Mouse (Mus musculus) erythroblast, embryonic 14.5 days (primary cell): ENCODE results near the gene Arhgef19. TPM values are rescaled to one million over a fixed set of nuclear protein-coding genes. Genes with fewer than 3 reads are reported as not detected.

Experiments used
- H3K27me3 ChIP-seq: 2 replicates; pipeline ENCODE4 v1.6.1; 2012; ENCODE audit warnings: inconsistent platforms; ENCODE audit not compliant: control insufficient read depth
- H3K36me3 ChIP-seq: 2 replicates; pipeline ENCODE4 v1.6.1; 2012; ENCODE audit warnings: mild to moderate bottlenecking, inconsistent platforms; ENCODE audit not compliant: control insufficient read depth
- H3K4me1 ChIP-seq: 2 replicates; pipeline ENCODE4 v1.6.1; 2012; ENCODE audit warnings: inconsistent platforms; ENCODE audit not compliant: control insufficient read depth
- H3K4me3 ChIP-seq: replicated peaks from 2 replicates; pipeline ENCODE3; 2012; ENCODE audit warnings: moderate library complexity, mild to moderate bottlenecking, inconsistent platforms
- H3K9me3 ChIP-seq: 2 replicates; pipeline ENCODE4 v1.6.1; 2012; ENCODE audit warnings: low read length, inconsistent platforms, mixed read lengths; ENCODE audit not compliant: control insufficient read depth
- GATA1 ChIP-seq: IDR thresholded peaks from 2 replicates; pipeline ENCODE4 v1.6.1; 2012; ENCODE audit warnings: low read length, inconsistent platforms, mixed read lengths
- TAL1 ChIP-seq: IDR thresholded peaks from 3 replicates; pipeline ENCODE4 v1.6.1; 2012; ENCODE audit warnings: low read length, inconsistent platforms, mixed read lengths
- polyA plus RNA-seq: library from polyadenylated mRNA; stranded (reverse); fragments of >175 nt; gene quantifications from 2 replicates; pipeline ENCODE4 v1.2.3, GENCODE M21; 2012

Arhgef19 gene
- polyA plus RNA-seq, 1 experiment: 0.12 TPM

- Histone ChIP-seq H3K4me3 (no peak overlapping the region), H3K27me3 (peaks cover 11% of the 10 kb centered on the region), H3K9me3 (peaks cover 2% of the 10 kb centered on the region; the same call in 1 of the 2 replicates), H3K36me3 (no peaks in the 10 kb centered on the region), H3K4me1 (peaks cover 3% of the 10 kb centered on the region)
- TF ChIP-seq TAL1 (no peak), GATA1 (no peak)
These were observed 14.9 kb downstream of the Arhgef19 start for GRCm38 (mm10) chr4:141254234-141254633.

GRCm38 (mm10) chr4:141257440-141257839, 18.1 kb downstream of the Arhgef19 start:
- no peaks in the 10 kb centered on the region for H3K36me3 ChIP-seq
- H3K27me3 ChIP-seq: no peaks in the 10 kb centered on the region
- TF ChIP-seq TAL1: no peak
- no peak for TF ChIP-seq GATA1
- no peaks in the 10 kb centered on the region for H3K4me1 ChIP-seq
- H3K4me3 ChIP-seq: no peak overlapping the region
- H3K9me3 ChIP-seq: peaks cover 21% of the 10 kb centered on the region

GRCm38 (mm10) chr4:141259413-141259812, 20.1 kb downstream of the Arhgef19 start:
- H3K9me3 ChIP-seq: peaks cover 24% of the 10 kb centered on the region
- no peaks in the 10 kb centered on the region for H3K4me1 ChIP-seq
- TF ChIP-seq GATA1 (no peak), TAL1 (no peak)
- no peaks in the 10 kb centered on the region for H3K36me3 ChIP-seq
- no peak overlapping the region for H3K4me3 ChIP-seq
- H3K27me3 ChIP-seq: no peaks in the 10 kb centered on the region

- Histone ChIP-seq H3K9me3 (peaks cover 24% of the 10 kb centered on the region), H3K4me3 (no peak overlapping the region), H3K27me3 (no peaks in the 10 kb centered on the region), H3K4me1 (no peaks in the 10 kb centered on the region), H3K36me3 (no peaks in the 10 kb centered on the region)
- TF ChIP-seq TAL1: no peak
- TF ChIP-seq GATA1: no peak
These were observed 20.9 kb downstream of the Arhgef19 start for GRCm38 (mm10) chr4:141260007-141260723.

- Histone ChIP-seq H3K36me3 (no peaks in the 10 kb centered on the region), H3K9me3 (peaks cover 22% of the 10 kb centered on the region), H3K27me3 (no peaks in the 10 kb centered on the region), H3K4me3 (no peak overlapping the region), H3K4me1 (no peaks in the 10 kb centered on the region)
- no peak for TF ChIP-seq TAL1
- TF ChIP-seq GATA1: no peak
These were observed 23.8 kb downstream of the Arhgef19 start for GRCm38 (mm10) chr4:141262906-141263637.

GRCm38 (mm10) chr4:141265979-141266637, 26.8 kb downstream of the Arhgef19 start:
- Histone ChIP-seq H3K4me1 (no peaks in the 10 kb centered on the region), H3K27me3 (no peaks in the 10 kb centered on the region), H3K9me3 (peaks cover 10% of the 10 kb centered on the region), H3K4me3 (no peak overlapping the region), H3K36me3 (no peaks in the 10 kb centered on the region)
- TF ChIP-seq TAL1 (no peak), GATA1 (no peak)

GRCm38 (mm10) chr4:141267250-141267649, 28.0 kb downstream of the Arhgef19 start:
- Histone ChIP-seq H3K4me3 (no peak overlapping the region), H3K36me3 (no peaks in the 10 kb centered on the region), H3K4me1 (no peaks in the 10 kb centered on the region), H3K27me3 (peaks cover under 1% of the 10 kb centered on the region; the same call in 1 of the 2 replicates), H3K9me3 (peaks cover 3% of the 10 kb centered on the region; the same call in 1 of the 2 replicates)
- TF ChIP-seq GATA1 (no peak), TAL1 (no peak)

GRCm38 (mm10) chr4:141267837-141268236, 28.5 kb downstream of the Arhgef19 start:
- peaks cover 5% of the 10 kb centered on the region for H3K27me3 ChIP-seq
- no peak overlapping the region for H3K4me3 ChIP-seq
- TF ChIP-seq GATA1 (no peak), TAL1 (no peak)
- peaks cover 2% of the 10 kb centered on the region; the same call in 1 of the 2 replicates for H3K9me3 ChIP-seq
- H3K4me1 ChIP-seq: no peaks in the 10 kb centered on the region
- no peaks in the 10 kb centered on the region for H3K36me3 ChIP-seq

- H3K4me1 ChIP-seq: no peaks in the 10 kb centered on the region
- H3K36me3 ChIP-seq: no peaks in the 10 kb centered on the region
- TF ChIP-seq TAL1: no peak
- no peak for TF ChIP-seq GATA1
- H3K27me3 ChIP-seq: peaks cover 8% of the 10 kb centered on the region
- H3K4me3 ChIP-seq: no peak overlapping the region
- H3K9me3 ChIP-seq: no peaks in the 10 kb centered on the region; the same call in 1 of the 2 replicates
These were observed 29.1 kb downstream of the Arhgef19 start for GRCm38 (mm10) chr4:141268350-141268749.
